Mouse (Mus musculus) frontal cortex, postnatal 25 days (tissue): Measurements from ENCODE around the gene Foxp1.

ENCODE experiments used
- DNase-seq, 2 experiments: peaks; one replicate each; pipeline ENCODE4 v3.0.0; 2022; ENCODE audit warnings: low spot score in 2 of 2

Gene Foxp1

GRCm38 (mm10) chr6:99359036-99359698 is 163.4 kb downstream of the Foxp1 start:
- no peak for DNase-seq

DNA sequence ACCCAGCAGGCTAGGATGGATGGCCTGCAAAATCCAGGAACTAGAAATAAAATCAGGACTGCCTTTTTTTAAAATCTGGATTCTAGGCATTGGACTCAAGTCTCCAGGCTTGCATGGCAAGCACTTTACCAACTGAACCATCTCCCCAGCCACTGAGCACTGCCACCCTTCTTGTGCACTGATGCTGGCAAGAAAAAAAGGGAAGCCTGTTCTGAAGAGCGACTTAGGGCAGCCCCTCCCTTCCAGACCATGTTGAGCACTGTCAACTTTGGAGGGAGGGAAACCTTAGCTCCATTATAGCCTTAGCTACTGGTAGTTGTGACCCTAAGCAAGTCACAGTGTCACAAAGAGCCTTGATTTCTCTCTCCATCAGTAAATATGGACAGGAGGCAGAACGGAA is 164.6 kb downstream of the Foxp1 start:
- no peak for DNase-seq

- DNase-seq: no peak
Measured at GRCm38 (mm10) chr6:99354338-99354737, 168.2 kb downstream of the Foxp1 start.

GRCm38 (mm10) chr6:99353441-99353840 is 169.1 kb downstream of the Foxp1 start:
- no peak for DNase-seq

DNA sequence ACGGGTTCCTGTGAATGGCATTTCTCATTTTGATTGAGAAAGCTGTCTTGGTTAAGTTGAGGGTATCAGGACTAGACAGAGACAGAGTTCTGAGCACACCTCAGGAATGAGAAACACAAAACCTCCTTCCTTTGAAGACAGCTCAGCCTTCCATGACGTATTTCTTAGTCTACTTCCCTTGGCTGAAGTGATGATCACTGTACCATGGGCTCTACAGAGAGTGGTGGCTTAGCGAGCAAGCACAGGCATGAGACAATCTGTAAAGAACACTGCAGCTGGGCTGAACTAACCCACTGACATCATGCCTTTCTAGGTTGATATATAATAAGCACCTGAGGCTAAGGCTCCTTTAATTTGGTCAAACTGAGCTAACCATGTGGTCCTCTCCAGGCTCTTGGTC is 172.0 kb downstream of the Foxp1 start:
- no peak for DNase-seq

DNA sequence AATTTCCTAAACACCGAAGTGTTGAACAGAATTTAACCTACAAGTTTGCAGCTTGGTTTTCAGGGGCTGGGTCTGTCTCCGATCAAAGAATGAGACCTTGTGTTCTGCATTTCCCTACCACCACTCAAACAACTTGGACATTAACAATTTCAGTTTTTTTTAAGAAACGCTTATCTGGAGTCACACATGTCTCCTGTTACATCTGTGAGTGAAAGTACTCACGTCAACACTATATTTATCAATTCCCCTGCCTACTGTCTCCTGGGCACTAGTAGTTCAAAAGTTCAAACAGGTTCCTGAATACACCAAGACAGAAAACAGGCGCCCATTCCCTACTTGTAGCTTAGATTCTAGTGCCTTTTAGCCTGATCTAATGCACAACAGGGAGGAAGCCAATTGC is 172.4 kb downstream of the Foxp1 start:
- DNase-seq: no peak

DNA sequence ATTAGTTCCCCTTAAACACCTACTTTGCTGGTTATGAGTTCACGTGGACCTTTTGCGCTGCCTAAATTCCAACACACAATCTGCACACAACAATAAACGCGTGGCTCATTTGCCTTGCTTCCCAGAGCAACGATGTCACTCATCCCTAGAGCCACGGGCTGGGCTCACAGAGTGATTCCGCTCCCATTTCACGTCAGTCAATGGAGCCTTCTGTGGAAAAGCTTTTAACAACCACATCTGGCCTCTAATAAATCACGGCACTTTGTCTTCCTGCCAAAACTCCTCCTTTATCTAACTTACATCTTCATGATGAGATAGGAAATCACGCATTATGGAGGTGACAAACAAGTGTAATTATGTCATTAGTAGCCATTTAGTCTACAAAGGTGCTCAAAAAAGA is 174.7 kb downstream of the Foxp1 start:
- DNase-seq: no peak

- DNase-seq: no peak
Measured at GRCm38 (mm10) chr6:99344966-99345365, 177.6 kb downstream of the Foxp1 start.

- DNase-seq: no peak
Measured at GRCm38 (mm10) chr6:99344357-99344756, 178.2 kb downstream of the Foxp1 start.

DNA sequence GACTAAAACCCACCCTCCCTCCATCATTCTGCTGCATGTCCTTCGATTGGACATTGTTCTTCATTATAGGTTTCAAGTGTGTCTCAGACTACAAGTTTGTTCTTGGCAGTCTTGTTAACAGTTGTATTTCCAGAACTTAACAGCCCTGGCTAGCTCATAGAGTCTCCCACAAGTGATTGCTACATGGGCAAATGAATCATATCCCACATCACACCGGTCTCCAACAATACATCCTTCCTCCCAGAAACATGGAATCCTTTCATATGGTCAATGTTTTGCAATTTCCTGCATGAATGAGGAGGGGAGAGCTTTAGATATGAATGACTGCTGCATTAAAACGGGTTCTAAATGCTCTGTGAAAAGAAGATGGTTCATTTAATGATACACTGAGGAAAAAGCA is 178.7 kb downstream of the Foxp1 start:
- DNase-seq: no peak

DNA sequence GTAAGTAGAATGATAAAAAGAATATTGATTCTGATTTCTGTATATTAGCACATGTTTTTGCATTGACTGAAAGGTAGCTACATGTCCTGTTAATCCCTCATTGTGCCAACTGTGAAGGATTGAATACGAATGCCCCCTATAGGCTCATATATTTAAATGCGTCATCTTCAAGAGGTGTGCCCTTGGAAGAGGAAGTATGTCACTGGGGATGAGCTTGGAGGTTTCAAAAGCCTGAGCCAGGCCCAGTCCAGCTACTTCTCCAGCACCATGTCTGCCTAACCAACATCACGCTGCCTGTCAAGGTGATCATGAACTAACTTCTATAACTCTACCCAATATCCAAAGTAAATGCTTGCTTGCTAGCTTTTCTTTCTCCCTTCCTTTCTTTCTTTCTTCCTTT is 180.1 kb downstream of the Foxp1 start:
- DNase-seq: no peak

DNA sequence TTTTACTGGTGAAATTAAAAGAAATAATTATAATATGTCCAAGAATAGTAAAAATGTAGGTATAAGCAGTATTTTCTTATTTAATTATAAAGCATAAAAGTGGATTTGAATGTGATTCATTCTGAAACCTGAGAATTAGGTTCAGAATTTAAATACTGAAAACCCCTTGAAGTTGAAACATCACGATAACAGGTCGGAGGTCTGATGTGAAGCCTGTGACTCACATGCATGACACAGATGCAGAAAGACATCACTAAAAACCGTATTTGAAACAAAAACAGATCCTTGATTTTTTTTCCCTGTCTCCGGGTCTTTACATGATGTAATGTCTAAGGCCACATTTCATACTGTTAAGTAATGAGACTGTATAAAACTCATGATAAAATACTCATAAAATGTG is 181.6 kb downstream of the Foxp1 start:
- DNase-seq: no peak

- DNase-seq: no peak
Measured at GRCm38 (mm10) chr6:99339986-99340721, 182.4 kb downstream of the Foxp1 start.

GRCm38 (mm10) chr6:99339343-99339620 is 183.2 kb downstream of the Foxp1 start:
- DNase-seq: no peak

- no peak for DNase-seq
Measured at GRCm38 (mm10) chr6:99338593-99339342, 183.8 kb downstream of the Foxp1 start.

DNA sequence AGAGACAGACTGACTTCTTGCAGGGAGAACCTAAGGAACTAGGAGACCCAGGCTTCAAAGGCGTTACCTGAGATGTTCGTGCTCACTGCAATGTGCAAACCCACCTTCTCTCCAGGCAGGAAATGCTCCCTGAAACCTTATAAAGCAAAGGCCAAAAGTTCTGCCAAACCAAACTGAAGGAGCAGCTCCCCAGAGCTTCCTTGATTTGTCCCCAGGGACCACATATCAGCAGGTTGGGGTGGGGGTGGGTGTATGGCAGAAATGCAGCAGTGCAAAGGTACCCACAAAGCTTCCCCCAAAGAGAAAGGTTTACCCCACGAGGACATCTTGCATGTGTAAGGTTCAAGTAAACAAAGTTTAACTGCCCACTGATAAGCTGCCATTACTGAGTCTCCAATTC is 184.3 kb downstream of the Foxp1 start:
- no peak for DNase-seq

DNA sequence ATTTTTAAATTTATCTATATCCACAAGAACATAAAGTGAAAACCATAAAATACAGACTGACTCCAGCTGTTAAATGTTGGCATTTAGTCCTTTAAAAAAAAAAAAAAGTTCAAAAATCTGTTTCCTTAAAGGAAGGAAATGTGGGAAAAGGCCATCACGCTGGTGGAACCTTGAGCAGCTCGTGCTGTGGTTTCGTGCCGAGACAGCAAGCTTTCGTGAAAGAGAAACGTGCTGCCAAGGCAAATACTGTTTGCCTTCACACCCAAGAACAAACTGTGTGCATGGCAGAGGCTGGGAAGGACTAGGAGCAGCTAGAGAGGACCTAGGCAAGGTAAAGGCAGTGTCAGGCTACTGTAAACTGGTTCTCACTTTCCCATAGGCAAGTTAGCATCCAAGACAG is 184.9 kb downstream of the Foxp1 start:
- DNase-seq: no peak

GRCm38 (mm10) chr6:99336191-99336590 is 186.3 kb downstream of the Foxp1 start:
- no peak for DNase-seq

- no peak for DNase-seq
Measured at GRCm38 (mm10) chr6:99335174-99335830, 187.2 kb downstream of the Foxp1 start.

- no peak for DNase-seq
Measured at GRCm38 (mm10) chr6:99334255-99334654, 188.3 kb downstream of the Foxp1 start.

DNA sequence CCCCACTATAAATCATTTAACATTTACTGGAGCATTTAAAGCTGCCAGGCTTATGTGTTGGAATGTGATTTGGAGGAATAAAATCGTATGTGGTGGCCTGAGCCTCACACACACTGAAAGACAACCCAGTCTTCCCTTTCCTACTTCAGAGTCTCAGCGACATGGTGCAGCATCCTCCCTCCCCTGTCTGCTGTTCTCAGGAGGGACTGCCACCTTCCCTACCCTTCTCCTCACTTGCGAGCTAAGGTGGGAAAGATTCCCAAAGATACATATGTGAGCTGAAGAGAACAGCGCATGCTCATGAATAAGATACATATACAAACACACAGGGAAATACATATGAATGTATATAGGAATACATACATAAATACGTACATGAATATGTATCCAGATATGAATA is 189.4 kb downstream of the Foxp1 start:
- DNase-seq: no peak

DNA sequence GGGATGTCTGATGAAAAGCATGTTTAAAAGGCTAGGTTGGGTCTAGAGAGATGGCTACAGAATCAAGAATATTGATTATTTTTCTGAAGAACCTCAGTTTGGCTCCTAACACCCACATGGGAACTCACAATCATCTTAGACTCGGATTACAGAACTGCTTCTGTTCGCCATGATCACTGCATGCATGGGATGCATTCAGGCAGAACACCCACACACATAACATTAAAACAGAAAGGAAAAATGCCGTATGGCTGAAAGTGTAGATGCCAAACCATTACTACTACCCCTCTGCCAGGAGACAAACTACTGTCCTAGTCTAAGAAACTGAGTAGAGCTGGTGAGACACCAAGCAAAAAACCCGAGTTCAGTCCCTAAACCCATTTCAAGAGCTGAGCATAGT is 192.4 kb downstream of the Foxp1 start:
- no peak for DNase-seq

DNA sequence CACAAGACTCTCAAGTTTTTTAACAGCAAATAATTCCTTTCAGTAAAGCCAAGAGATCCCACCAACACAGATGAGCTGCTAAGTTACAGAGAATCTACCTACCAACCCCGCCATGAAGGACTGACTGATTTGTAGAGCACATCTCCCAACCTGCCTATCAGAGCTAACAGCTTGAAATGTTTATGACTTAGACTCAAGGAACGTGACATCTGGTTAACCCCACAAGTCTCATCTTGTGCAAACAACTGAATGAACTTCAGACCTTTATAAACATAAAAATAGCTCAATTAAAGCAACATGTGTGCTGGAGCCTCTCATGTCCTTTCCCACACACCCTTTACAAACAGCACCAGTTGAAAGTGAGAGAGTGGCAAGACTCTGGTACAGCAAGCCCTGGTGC is 193.9 kb downstream of the Foxp1 start:
- no peak for DNase-seq
